Mouse (Mus musculus) stomach, postnatal 0 days (tissue): ENCODE data around the gene Retreg1. TPM values are rescaled to one million over a fixed set of nuclear protein-coding genes. Genes with fewer than 3 reads are reported as not detected.
A peak's percentile ranks its signal among the peaks of the same experiment; 100 is the strongest.

Experiments
- ATAC-seq: fragments of 200-750 bp; cut with Nextera tagmentation; 2 replicates; pipeline ENCODE4 v1.8.0; 2017; ENCODE audit not compliant: low FRiP score, low TSS enrichment
- DNase-seq: peaks from one replicate; pipeline ENCODE4 v3.0.0-alpha.2; 2016; ENCODE audit warnings: low spot score
- H3K27ac ChIP-seq: fragments of 300-500 bp; sonication (generic); replicated peaks from 2 replicates; pipeline ENCODE4 v1.5.1; 2014; ENCODE audit warnings: mild to moderate bottlenecking, control low read depth
- H3K27me3 ChIP-seq: fragments of 300-500 bp; sonication (generic); 2 replicates; pipeline ENCODE4 v1.6.1; 2014; ENCODE audit warnings: low read length; ENCODE audit not compliant: control insufficient read depth, insufficient read depth
- H3K36me3 ChIP-seq: fragments of 300-500 bp; sonication (generic); 2 replicates; pipeline ENCODE4 v1.6.1; 2014; ENCODE audit warnings: low read length, mixed read lengths; ENCODE audit not compliant: control insufficient read depth, insufficient read depth
- H3K4me1 ChIP-seq: fragments of 300-500 bp; sonication (generic); replicated peaks from 2 replicates; pipeline ENCODE4 v1.6.1; 2014; ENCODE audit warnings: antibody characterized with exemption; ENCODE audit not compliant: control insufficient read depth, insufficient read depth
- H3K4me2 ChIP-seq: fragments of 300-500 bp; sonication (generic); replicated peaks from 2 replicates; pipeline ENCODE4 v1.6.1; 2014; ENCODE audit warnings: low read depth, mild to moderate bottlenecking, control low read depth, moderate library complexity
- H3K4me3 ChIP-seq: fragments of 300-500 bp; sonication (generic); 2 replicates; pipeline ENCODE4 v1.5.1; 2014; ENCODE audit warnings: low read depth, low read length, control low read depth
- H3K9ac ChIP-seq: fragments of 300-500 bp; sonication (generic); 2 replicates; pipeline ENCODE4 v1.6.1; 2014; ENCODE audit warnings: mild to moderate bottlenecking, low read length, control low read depth, mixed read lengths
- H3K9me3 ChIP-seq: fragments of 300-500 bp; sonication (generic); 2 replicates; pipeline ENCODE4 v1.6.1; 2016; ENCODE audit warnings: low read length; ENCODE audit not compliant: control insufficient read depth
- CTCF ChIP-seq: IDR thresholded peaks from 2 replicates; pipeline ENCODE4 v1.5.1; 2016; ENCODE audit warnings: antibody characterized with exemption, low read depth, mild to moderate bottlenecking, moderate library complexity
- EP300 ChIP-seq: optimal IDR thresholded peaks from 2 replicates; pipeline ENCODE3; 2016; ENCODE audit warnings: antibody characterized with exemption
- WGBS: fragments of 180-500 bp; shearing (Covaris S2); extraction: QIAGEN DNeasy Blood & Tissue Kit; methylation state at CpG from one replicate; pipeline ENCODE4 v1.1.7; 2014; 5-methylcytosine and 5-hydroxymethylcytosine counted together
- polyA plus RNA-seq: library from polyadenylated mRNA; unstranded; fragments of >200 nt; fragmentation: Nextera tagmentation; extraction: Ambion mirVana; gene quantifications from 2 replicates; pipeline ENCODE4 v1.2.1, GENCODE M21; 2015

Gene Retreg1
- polyA plus RNA-seq, 1 experiment from 2014 or later: 32.8 TPM

- H3K4me2 ChIP-seq: no peak overlapping the region
- H3K27me3 ChIP-seq: no peaks in the 10 kb centered on the region
- ATAC-seq (no peak), DNase-seq (no peak)
- no peak overlapping the region for H3K27ac ChIP-seq
- no peaks in the 10 kb centered on the region for H3K9me3 ChIP-seq
- no peaks in the 10 kb centered on the region for H3K4me1 ChIP-seq
- 48% methylated on average over 5 of the region's 5 CpGs for WGBS
- H3K9ac ChIP-seq: no peak overlapping the region
- no peaks in the 10 kb centered on the region for H3K36me3 ChIP-seq
- TF ChIP-seq EP300 (no peak), CTCF (no peak)
- H3K4me3 ChIP-seq: no peak overlapping the region
These were observed 26.1 kb downstream of the Retreg1 start for GRCm38 (mm10) chr15:25869129-25869528.

GRCm38 (mm10) chr15:25871470-25871869, 28.5 kb downstream of the Retreg1 start:
- H3K4me2 ChIP-seq: no peak overlapping the region
- H3K27me3 ChIP-seq: no peaks in the 10 kb centered on the region
- no peak overlapping the region for H3K9ac ChIP-seq
- H3K9me3 ChIP-seq: no peaks in the 10 kb centered on the region
- ATAC-seq (no peak), DNase-seq (no peak)
- no peak for TF ChIP-seq EP300
- no peak for TF ChIP-seq CTCF
- H3K4me3 ChIP-seq: no peak overlapping the region
- no peaks in the 10 kb centered on the region for H3K36me3 ChIP-seq
- H3K27ac ChIP-seq: no peak overlapping the region
- no peaks in the 10 kb centered on the region for H3K4me1 ChIP-seq
- 88% methylated on average over 7 of the region's 7 CpGs for WGBS

- H3K27ac ChIP-seq: no peak overlapping the region
- DNase-seq (peak; percentile 47), ATAC-seq (peak; percentile 64; the same call in 1 of the 2 replicates)
- H3K9me3 ChIP-seq: no peaks in the 10 kb centered on the region
- WGBS: 52% methylated on average over 9 of the region's 9 CpGs
- no peak overlapping the region for H3K9ac ChIP-seq
- H3K4me2 ChIP-seq: no peak overlapping the region
- H3K36me3 ChIP-seq: no peaks in the 10 kb centered on the region
- H3K4me3 ChIP-seq: no peak overlapping the region
- TF ChIP-seq EP300: no peak
- no peak for TF ChIP-seq CTCF
- H3K4me1 ChIP-seq: no peaks in the 10 kb centered on the region
- H3K27me3 ChIP-seq: no peaks in the 10 kb centered on the region
These were observed 29.1 kb downstream of the Retreg1 start for GRCm38 (mm10) chr15:25872118-25872517.

- Histone ChIP-seq H3K4me3 (no peak overlapping the region), H3K27ac (no peak overlapping the region), H3K9me3 (no peaks in the 10 kb centered on the region), H3K27me3 (no peaks in the 10 kb centered on the region), H3K9ac (no peak overlapping the region), H3K4me2 (no peak overlapping the region), H3K4me1 (no peaks in the 10 kb centered on the region), H3K36me3 (no peaks in the 10 kb centered on the region)
- DNase-seq (no peak), ATAC-seq (no peak)
- WGBS: 60% methylated on average over 9 of the region's 9 CpGs
- TF ChIP-seq CTCF: no peak
- no peak for TF ChIP-seq EP300
These were observed 29.7 kb downstream of the Retreg1 start for GRCm38 (mm10) chr15:25872657-25873056.

GRCm38 (mm10) chr15:25873536-25873935, 30.6 kb downstream of the Retreg1 start:
- TF ChIP-seq CTCF: no peak
- TF ChIP-seq EP300: no peak
- WGBS: 59% methylated on average over 1 of the region's 1 CpGs

GRCm38 (mm10) chr15:25876601-25877161, 33.7 kb downstream of the Retreg1 start:
- H3K4me1 ChIP-seq: no peaks in the 10 kb centered on the region
- ATAC-seq (peak; percentile 53), DNase-seq (no peak)
- no peaks in the 10 kb centered on the region for H3K9me3 ChIP-seq
- WGBS: 47% methylated on average over 15 of the region's 15 CpGs
- no peak overlapping the region for H3K9ac ChIP-seq
- no peaks in the 10 kb centered on the region for H3K27me3 ChIP-seq
- TF ChIP-seq EP300 (no peak), CTCF (no peak)
- H3K4me3 ChIP-seq: no peak overlapping the region
- no peaks in the 10 kb centered on the region for H3K36me3 ChIP-seq
- H3K4me2 ChIP-seq: no peak overlapping the region
- H3K27ac ChIP-seq: no peak overlapping the region

More at GRCm38 (mm10) chr15:25873536-25873935, 30.6 kb downstream of the Retreg1 start:
- Histone ChIP-seq H3K4me3 (no peak overlapping the region), H3K4me1 (no peaks in the 10 kb centered on the region), H3K9me3 (no peaks in the 10 kb centered on the region), H3K9ac (no peak overlapping the region), H3K36me3 (no peaks in the 10 kb centered on the region), H3K27ac (no peak overlapping the region), H3K4me2 (no peak overlapping the region), H3K27me3 (no peaks in the 10 kb centered on the region)
- no peak for ATAC-seq
- no peak for DNase-seq
